Mouse (Mus musculus): ENCODE measurements around the gene Shank2. TPM values are rescaled to one million over a fixed set of nuclear protein-coding genes. Genes with fewer than 3 reads are reported as not detected.

Shank2 gene
- polyA plus RNA-seq, 1 experiment from 2014 or later: 0.49 TPM

DNA sequence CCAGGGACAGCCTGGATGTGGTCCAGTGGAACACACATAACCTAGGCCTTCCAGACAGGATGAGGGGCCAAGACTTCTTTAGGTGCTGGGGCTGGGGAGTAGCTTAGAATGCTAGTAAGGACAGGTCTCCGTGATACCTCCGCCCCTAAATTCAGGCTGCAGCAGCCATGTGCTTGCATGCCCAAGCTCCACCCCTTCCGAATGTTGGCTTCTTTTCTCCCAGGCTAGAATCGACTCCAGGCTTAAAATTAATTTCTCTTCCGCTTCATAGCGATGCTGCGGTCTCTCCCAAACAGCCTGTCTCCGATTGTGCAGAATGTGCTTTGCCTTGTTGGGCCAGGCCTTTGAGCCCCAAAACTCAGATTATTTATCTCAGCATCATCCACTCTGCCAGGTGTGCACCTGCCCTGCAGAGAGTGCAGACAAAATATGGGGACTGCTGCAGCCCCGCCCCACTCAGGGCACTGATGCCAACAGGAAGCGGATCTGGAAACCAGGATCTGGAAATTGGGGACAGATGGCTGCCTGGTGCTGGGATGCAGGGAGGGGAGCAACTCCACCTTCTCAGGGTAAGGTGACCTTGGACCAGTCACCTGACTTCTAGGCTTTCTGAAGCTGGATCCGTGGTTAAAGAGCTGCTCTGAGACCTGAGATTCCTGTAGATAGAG, 312.8 kb downstream of the Shank2 start:
- H3K9me3 ChIP-seq (ENCODE audit: control insufficient read depth, low read length): no peaks in the 10 kb centered on the region
- no peaks in the 10 kb centered on the region for H3K36me3 ChIP-seq (ENCODE audit: control insufficient read depth, insufficient read depth, low read length)
- H3K4me2 ChIP-seq (ENCODE audit: low read length): no peak overlapping the region
- 87% methylated on average over 11 of the region's 11 CpGs for WGBS
- no peaks in the 10 kb centered on the region for H3K4me1 ChIP-seq (ENCODE audit: control insufficient read depth in 2 of 2, insufficient read depth in 2 of 2, low read length in 2 of 2)
- H3K27ac ChIP-seq (replicated peaks in 1 of 2; ENCODE audit: control insufficient read depth in 1 of 2, insufficient read depth in 1 of 2, low read depth in 2 of 2, low read length in 2 of 2): no peak overlapping the region
- H3K9ac ChIP-seq (ENCODE audit: low read length): no peak overlapping the region
- peaks cover 5% of the 10 kb centered on the region for H3K27me3 ChIP-seq (ENCODE audit: control insufficient read depth, insufficient read depth, low read length)
- ATAC-seq (ENCODE audit: insufficient number of reproducible peaks, insufficient read depth, low FRiP score, low read depth): no peak
- no peak overlapping the region for H3K4me3 ChIP-seq (ENCODE audit: control insufficient read depth in 1 of 2, insufficient read depth in 1 of 2, low read depth in 1 of 2, low read length in 2 of 2)

- whole genome bisulfite sequencing: 81% methylated on average over 6 of the region's 6 CpGs
- Histone ChIP-seq H3K9me3 (ENCODE audit: control insufficient read depth, low read length) (no peaks in the 10 kb centered on the region), H3K4me2 (ENCODE audit: low read length) (no peak overlapping the region), H3K36me3 (ENCODE audit: control insufficient read depth, insufficient read depth, low read length) (no peaks in the 10 kb centered on the region), H3K4me1 (ENCODE audit: control insufficient read depth in 2 of 2, insufficient read depth in 2 of 2, low read length in 2 of 2) (no peaks in the 10 kb centered on the region), H3K4me3 (ENCODE audit: control insufficient read depth in 1 of 2, insufficient read depth in 1 of 2, low read depth in 1 of 2, low read length in 2 of 2) (no peak overlapping the region), H3K27me3 (ENCODE audit: control insufficient read depth, insufficient read depth, low read length) (peaks cover 5% of the 10 kb centered on the region), H3K9ac (ENCODE audit: low read length) (no peak overlapping the region), H3K27ac (replicated peaks in 1 of 2; ENCODE audit: control insufficient read depth in 1 of 2, insufficient read depth in 1 of 2, low read depth in 2 of 2, low read length in 2 of 2) (no peak overlapping the region)
- ATAC-seq (ENCODE audit: insufficient number of reproducible peaks, insufficient read depth, low FRiP score, low read depth): no peak
Measured at GRCm38 (mm10) chr7:144316224-144316623, 314.5 kb downstream of the Shank2 start.

GRCm38 (mm10) chr7:144316797-144317196, 315.1 kb downstream of the Shank2 start:
- H3K9me3 ChIP-seq (ENCODE audit: control insufficient read depth, low read length): no peaks in the 10 kb centered on the region

DNA sequence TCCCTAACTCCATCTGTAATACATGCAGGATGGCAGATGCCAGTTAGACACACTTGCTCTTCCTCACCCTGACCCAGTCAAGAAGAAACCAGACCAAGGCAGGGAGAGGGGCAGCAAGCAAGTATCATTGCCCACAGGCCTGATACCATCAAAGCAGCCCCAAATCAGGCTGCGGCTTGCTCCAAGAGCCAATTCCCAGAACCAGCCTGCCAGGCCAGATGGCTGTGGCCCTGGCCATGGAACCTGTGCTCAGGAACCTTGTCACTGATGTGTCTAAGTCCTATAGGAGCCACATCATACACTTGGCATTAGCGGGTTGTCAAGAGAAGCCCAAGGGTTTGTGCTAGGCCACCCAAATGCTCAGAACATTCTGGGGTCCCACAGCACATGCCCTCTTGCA, 322.3 kb downstream of the Shank2 start:
- no peaks in the 10 kb centered on the region for H3K9me3 ChIP-seq (ENCODE audit: control insufficient read depth, low read length)
- H3K9ac ChIP-seq (ENCODE audit: low read length): no peak overlapping the region
- 95% methylated on average over 2 of the region's 2 CpGs for WGBS
- H3K4me3 ChIP-seq (ENCODE audit: control insufficient read depth in 1 of 2, insufficient read depth in 1 of 2, low read depth in 1 of 2, low read length in 2 of 2): no peak overlapping the region
- H3K27ac ChIP-seq (replicated peaks in 1 of 2; ENCODE audit: control insufficient read depth in 1 of 2, insufficient read depth in 1 of 2, low read depth in 2 of 2, low read length in 2 of 2): no peak overlapping the region
- H3K36me3 ChIP-seq (ENCODE audit: control insufficient read depth, insufficient read depth, low read length): no peaks in the 10 kb centered on the region
- H3K4me1 ChIP-seq (ENCODE audit: control insufficient read depth in 2 of 2, insufficient read depth in 2 of 2, low read length in 2 of 2): no peaks in the 10 kb centered on the region
- no peak for ATAC-seq (ENCODE audit: insufficient number of reproducible peaks, insufficient read depth, low FRiP score, low read depth)
- no peaks in the 10 kb centered on the region for H3K27me3 ChIP-seq (ENCODE audit: control insufficient read depth, insufficient read depth, low read length)
- no peak overlapping the region for H3K4me2 ChIP-seq (ENCODE audit: low read length)

More at GRCm38 (mm10) chr7:144316797-144317196, 315.1 kb downstream of the Shank2 start:
- H3K4me3 ChIP-seq (ENCODE audit: control insufficient read depth in 1 of 2, insufficient read depth in 1 of 2, low read depth in 1 of 2, low read length in 2 of 2): no peak overlapping the region
- H3K4me1 ChIP-seq (ENCODE audit: control insufficient read depth in 2 of 2, insufficient read depth in 2 of 2, low read length in 2 of 2): no peaks in the 10 kb centered on the region
- H3K4me2 ChIP-seq (ENCODE audit: low read length): no peak overlapping the region
- H3K36me3 ChIP-seq (ENCODE audit: control insufficient read depth, insufficient read depth, low read length): no peaks in the 10 kb centered on the region
- H3K27me3 ChIP-seq (ENCODE audit: control insufficient read depth, insufficient read depth, low read length): peaks cover 5% of the 10 kb centered on the region
- 31% methylated on average over 10 of the region's 10 CpGs for WGBS
- H3K9ac ChIP-seq (ENCODE audit: low read length): no peak overlapping the region
- no peak for ATAC-seq (ENCODE audit: insufficient number of reproducible peaks, insufficient read depth, low FRiP score, low read depth)
- no peak overlapping the region for H3K27ac ChIP-seq (replicated peaks in 1 of 2; ENCODE audit: control insufficient read depth in 1 of 2, insufficient read depth in 1 of 2, low read depth in 2 of 2, low read length in 2 of 2)

DNA sequence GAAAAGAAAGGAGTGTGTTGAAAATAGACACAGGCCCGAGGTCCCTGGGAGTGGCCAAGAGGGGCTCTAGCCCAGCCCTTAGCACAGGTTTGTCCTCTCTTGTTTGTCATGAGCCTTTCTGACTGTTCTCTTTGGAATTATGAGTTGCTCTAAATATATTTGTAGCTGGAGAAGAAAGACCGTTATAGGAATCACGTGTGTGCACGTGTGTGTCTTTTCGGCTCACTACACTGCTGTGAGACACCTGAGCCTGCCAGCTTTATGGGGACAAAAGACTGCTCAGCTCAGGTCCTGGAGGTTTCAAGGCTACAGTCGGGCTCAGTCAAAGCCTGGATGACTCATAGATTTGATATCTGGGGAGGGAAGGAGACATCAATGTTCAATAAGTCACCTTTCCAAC, 323.1 kb downstream of the Shank2 start:
- no peak overlapping the region for H3K4me2 ChIP-seq (ENCODE audit: low read length)
- no peak overlapping the region for H3K27ac ChIP-seq (replicated peaks in 1 of 2; ENCODE audit: control insufficient read depth in 1 of 2, insufficient read depth in 1 of 2, low read depth in 2 of 2, low read length in 2 of 2)
- H3K9me3 ChIP-seq (ENCODE audit: control insufficient read depth, low read length): no peaks in the 10 kb centered on the region
- no peaks in the 10 kb centered on the region for H3K36me3 ChIP-seq (ENCODE audit: control insufficient read depth, insufficient read depth, low read length)
- no peaks in the 10 kb centered on the region for H3K27me3 ChIP-seq (ENCODE audit: control insufficient read depth, insufficient read depth, low read length)
- no peak overlapping the region for H3K9ac ChIP-seq (ENCODE audit: low read length)
- H3K4me1 ChIP-seq (ENCODE audit: control insufficient read depth in 2 of 2, insufficient read depth in 2 of 2, low read length in 2 of 2): no peaks in the 10 kb centered on the region
- H3K4me3 ChIP-seq (ENCODE audit: control insufficient read depth in 1 of 2, insufficient read depth in 1 of 2, low read depth in 1 of 2, low read length in 2 of 2): no peak overlapping the region
- no peak for ATAC-seq (ENCODE audit: insufficient number of reproducible peaks, insufficient read depth, low FRiP score, low read depth)
- 75% methylated on average over 6 of the region's 6 CpGs for WGBS

DNA sequence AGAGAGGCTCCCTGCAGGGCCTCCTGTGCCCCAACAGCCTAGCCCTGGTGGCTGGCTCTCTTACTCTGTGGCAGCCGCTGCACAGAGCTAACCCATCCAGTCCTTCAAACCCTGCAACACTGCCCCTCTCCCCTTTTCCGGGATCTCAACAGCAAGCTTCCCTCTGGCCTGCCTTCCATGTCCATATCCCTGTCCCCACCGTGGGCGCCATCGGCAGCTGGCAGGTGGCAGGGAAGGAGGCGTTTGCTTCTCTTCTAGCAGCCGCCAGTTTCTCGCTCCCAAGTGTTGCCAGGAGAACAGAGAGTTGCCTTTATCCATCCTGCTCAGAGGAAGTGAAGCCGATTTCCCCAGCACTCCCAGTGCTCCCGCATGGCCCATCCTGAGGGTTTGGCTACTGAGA, 323.9 kb downstream of the Shank2 start:
- no peak for ATAC-seq (ENCODE audit: insufficient number of reproducible peaks, insufficient read depth, low FRiP score, low read depth)
- WGBS: 81% methylated on average over 10 of the region's 10 CpGs
- H3K27me3 ChIP-seq (ENCODE audit: control insufficient read depth, insufficient read depth, low read length): no peaks in the 10 kb centered on the region
- H3K4me2 ChIP-seq (ENCODE audit: low read length): no peak overlapping the region
- H3K9me3 ChIP-seq (ENCODE audit: control insufficient read depth, low read length): no peaks in the 10 kb centered on the region
- H3K27ac ChIP-seq (replicated peaks in 1 of 2; ENCODE audit: control insufficient read depth in 1 of 2, insufficient read depth in 1 of 2, low read depth in 2 of 2, low read length in 2 of 2): no peak overlapping the region
- H3K9ac ChIP-seq (ENCODE audit: low read length): no peak overlapping the region
- no peak overlapping the region for H3K4me3 ChIP-seq (ENCODE audit: control insufficient read depth in 1 of 2, insufficient read depth in 1 of 2, low read depth in 1 of 2, low read length in 2 of 2)
- H3K4me1 ChIP-seq (ENCODE audit: control insufficient read depth in 2 of 2, insufficient read depth in 2 of 2, low read length in 2 of 2): no peaks in the 10 kb centered on the region
- no peaks in the 10 kb centered on the region for H3K36me3 ChIP-seq (ENCODE audit: control insufficient read depth, insufficient read depth, low read length)

DNA sequence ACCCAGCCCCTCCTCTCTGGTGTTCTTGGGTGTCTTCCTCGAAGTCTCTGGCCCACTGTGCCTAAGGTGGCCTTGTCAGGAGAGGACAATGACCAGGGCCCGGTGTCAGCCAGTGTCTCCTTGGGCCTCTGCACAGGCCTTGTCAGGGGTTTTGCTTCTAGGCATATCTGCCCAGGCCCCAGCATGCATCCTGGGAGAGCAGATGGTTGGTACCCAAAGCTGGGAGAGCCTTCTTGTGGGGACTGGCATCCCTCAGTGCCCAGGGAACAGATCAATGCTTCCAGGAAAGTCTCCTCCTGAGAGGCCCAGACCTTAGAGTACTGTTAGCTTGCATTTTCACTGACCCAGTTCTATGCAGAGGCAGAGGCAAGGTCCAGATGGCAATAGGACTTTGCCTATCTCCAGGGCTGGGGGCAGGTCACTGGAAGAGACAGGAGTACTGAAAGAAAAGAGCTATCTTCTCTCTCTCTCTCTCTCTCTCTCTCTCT, 327.7 kb downstream of the Shank2 start:
- H3K27ac ChIP-seq (replicated peaks in 1 of 2; ENCODE audit: control insufficient read depth in 1 of 2, insufficient read depth in 1 of 2, low read depth in 2 of 2, low read length in 2 of 2): no peak overlapping the region
- H3K9me3 ChIP-seq (ENCODE audit: control insufficient read depth, low read length): no peaks in the 10 kb centered on the region
- H3K9ac ChIP-seq (ENCODE audit: low read length): no peak overlapping the region
- H3K4me2 ChIP-seq (ENCODE audit: low read length): no peak overlapping the region
- H3K4me1 ChIP-seq (ENCODE audit: control insufficient read depth in 2 of 2, insufficient read depth in 2 of 2, low read length in 2 of 2): no peaks in the 10 kb centered on the region
- H3K4me3 ChIP-seq (ENCODE audit: control insufficient read depth in 1 of 2, insufficient read depth in 1 of 2, low read depth in 1 of 2, low read length in 2 of 2): no peak overlapping the region
- no peaks in the 10 kb centered on the region for H3K36me3 ChIP-seq (ENCODE audit: control insufficient read depth, insufficient read depth, low read length)
- no peaks in the 10 kb centered on the region for H3K27me3 ChIP-seq (ENCODE audit: control insufficient read depth, insufficient read depth, low read length)
- ATAC-seq (ENCODE audit: insufficient number of reproducible peaks, insufficient read depth, low FRiP score, low read depth): no peak
- WGBS: 73% methylated on average over 2 of the region's 2 CpGs

GRCm38 (mm10) chr7:144336626-144337025, 334.9 kb downstream of the Shank2 start:
- Histone ChIP-seq H3K4me2 (ENCODE audit: low read length) (no peak overlapping the region), H3K36me3 (ENCODE audit: control insufficient read depth, insufficient read depth, low read length) (no peaks in the 10 kb centered on the region), H3K4me3 (ENCODE audit: control insufficient read depth in 1 of 2, insufficient read depth in 1 of 2, low read depth in 1 of 2, low read length in 2 of 2) (no peak overlapping the region), H3K27ac (replicated peaks in 1 of 2; ENCODE audit: control insufficient read depth in 1 of 2, insufficient read depth in 1 of 2, low read depth in 2 of 2, low read length in 2 of 2) (no peak overlapping the region), H3K9ac (ENCODE audit: low read length) (no peak overlapping the region), H3K4me1 (ENCODE audit: control insufficient read depth in 2 of 2, insufficient read depth in 2 of 2, low read length in 2 of 2) (no peaks in the 10 kb centered on the region), H3K9me3 (ENCODE audit: control insufficient read depth, low read length) (no peaks in the 10 kb centered on the region), H3K27me3 (ENCODE audit: control insufficient read depth, insufficient read depth, low read length) (no peaks in the 10 kb centered on the region)
- no peak for ATAC-seq (ENCODE audit: insufficient number of reproducible peaks, insufficient read depth, low FRiP score, low read depth)

Measured in heart, embryonic 14.5 days (tissue).